Mouse (Mus musculus) intestine, embryonic 14.5 days (tissue): ENCODE results near the gene Rgs7bp. TPM values are rescaled to one million over a fixed set of nuclear protein-coding genes. Genes with fewer than 3 reads are reported as not detected.

Experiments used
- ATAC-seq: fragments of 200-750 bp; cut with Nextera tagmentation; replicated peaks from 2 replicates; pipeline ENCODE4 v1.8.0; 2017; ENCODE audit warnings: low read depth, moderate number of reproducible peaks, moderate TSS enrichment, moderate library complexity; ENCODE audit not compliant: low FRiP score, low TSS enrichment
- DNase-seq: peaks from one replicate; pipeline ENCODE4 v3.0.0-alpha.2; 2018; ENCODE audit warnings: low spot score
- H3K27ac ChIP-seq: fragments of 300-500 bp; sonication (generic); 2 replicates; pipeline ENCODE4 v1.5.1; 2014; ENCODE audit warnings: low read depth, mild to moderate bottlenecking, control low read depth
- H3K27me3 ChIP-seq: fragments of 300-500 bp; sonication (generic); replicated peaks from 2 replicates; pipeline ENCODE4 v1.6.1; 2014; ENCODE audit warnings: low read length, control low read depth; ENCODE audit not compliant: control insufficient read depth, insufficient read depth
- H3K36me3 ChIP-seq: fragments of 300-500 bp; sonication (generic); 2 replicates; pipeline ENCODE4 v1.6.1; 2014; ENCODE audit warnings: low read length, control low read depth; ENCODE audit not compliant: control insufficient read depth, insufficient read depth
- H3K4me1 ChIP-seq: fragments of 300-500 bp; sonication (generic); replicated peaks from 2 replicates; pipeline ENCODE4 v1.6.1; 2014; ENCODE audit warnings: low read length, control low read depth, mixed read lengths; ENCODE audit not compliant: control insufficient read depth, insufficient read depth
- H3K4me2 ChIP-seq: fragments of 300-500 bp; sonication (generic); 2 replicates; pipeline ENCODE4 v1.6.1; 2014; ENCODE audit warnings: low read length
- H3K4me3 ChIP-seq: fragments of 300-500 bp; sonication (generic); 2 replicates; pipeline ENCODE4 v1.5.1; 2014; ENCODE audit warnings: low read depth, low read length, control low read depth, mixed read lengths
- H3K9ac ChIP-seq: fragments of 300-500 bp; sonication (generic); 2 replicates; pipeline ENCODE4 v1.6.1; 2014; ENCODE audit warnings: mild to moderate bottlenecking, low read length
- H3K9me3 ChIP-seq: fragments of 300-500 bp; sonication (generic); 2 replicates; pipeline ENCODE4 v1.6.1; 2016; ENCODE audit warnings: low read length, control low read depth; ENCODE audit not compliant: control insufficient read depth
- WGBS: fragments of 180-500 bp; shearing (Covaris S2); extraction: QIAGEN DNeasy Blood & Tissue Kit; methylation state at CpG from one replicate; pipeline ENCODE4 v1.1.7; 2014; 5-methylcytosine and 5-hydroxymethylcytosine counted together
- polyA plus RNA-seq: library from polyadenylated mRNA; unstranded; fragments of >200 nt; fragmentation: Nextera tagmentation; extraction: Ambion mirVana; gene quantifications from 2 replicates; pipeline ENCODE4 v1.2.1, GENCODE M21; 2014

Rgs7bp gene
- polyA plus RNA-seq, 1 experiment from 2014 or later = 2.7 TPM

DNA sequence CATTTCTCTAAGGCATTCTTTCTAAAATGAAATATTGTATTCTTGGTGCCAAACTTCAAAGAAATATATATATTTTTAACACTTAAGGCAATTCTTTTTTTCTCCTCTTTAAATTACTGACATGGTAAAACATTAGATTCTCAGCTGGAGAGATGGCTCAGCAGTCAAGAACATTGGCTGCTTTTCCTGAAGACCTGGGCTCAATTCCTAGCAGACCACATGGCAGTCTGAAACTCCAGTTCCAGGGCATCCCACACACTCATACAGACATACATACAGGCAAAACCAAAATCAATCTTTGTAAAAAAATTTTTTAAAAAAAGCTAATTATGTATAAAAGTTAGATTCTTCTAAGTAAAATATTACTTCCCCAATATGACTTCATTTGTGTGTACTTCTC, 22.8 kb downstream of the Rgs7bp start:
- no peaks in the 10 kb centered on the region for H3K27me3 ChIP-seq
- H3K4me2 ChIP-seq = no peak overlapping the region
- H3K4me1 ChIP-seq = no peaks in the 10 kb centered on the region
- H3K36me3 ChIP-seq = no peaks in the 10 kb centered on the region
- ATAC-seq = no peak
- H3K9ac ChIP-seq = no peak overlapping the region
- H3K27ac ChIP-seq = no peak overlapping the region
- no peak overlapping the region for H3K4me3 ChIP-seq
- DNase-seq = no peak
- H3K9me3 ChIP-seq = no peaks in the 10 kb centered on the region

DNA sequence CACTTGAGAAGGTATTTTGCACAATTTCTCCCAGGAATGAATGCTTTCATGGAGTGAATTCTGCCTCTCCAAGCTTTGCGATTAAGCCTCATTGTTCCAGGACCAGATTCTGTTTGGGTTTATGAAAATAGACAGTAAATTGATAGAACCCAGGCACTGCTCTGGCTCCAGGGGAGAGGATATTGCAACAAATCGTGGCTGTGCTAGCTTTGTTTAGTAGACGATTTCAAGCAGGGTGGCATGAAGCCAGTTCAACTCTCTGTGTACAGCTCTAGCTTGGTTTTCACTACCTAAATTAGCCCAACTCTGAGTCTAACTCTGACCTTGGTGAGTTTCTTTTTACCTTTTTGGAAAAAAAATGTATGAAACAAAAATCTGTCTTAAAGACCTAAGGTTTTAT, 26.5 kb downstream of the Rgs7bp start:
- 31% methylated on average over 3 of the region's 3 CpGs for WGBS
- Histone ChIP-seq H3K4me3 (no peak overlapping the region), H3K9ac (no peak overlapping the region), H3K4me2 (no peak overlapping the region), H3K27me3 (no peaks in the 10 kb centered on the region), H3K36me3 (no peaks in the 10 kb centered on the region), H3K9me3 (no peaks in the 10 kb centered on the region), H3K27ac (no peak overlapping the region), H3K4me1 (no peaks in the 10 kb centered on the region)
- DNase-seq (no peak), ATAC-seq (0 out of 2 replicates have a peak, but pooled peaks have one; percentile 27)

DNA sequence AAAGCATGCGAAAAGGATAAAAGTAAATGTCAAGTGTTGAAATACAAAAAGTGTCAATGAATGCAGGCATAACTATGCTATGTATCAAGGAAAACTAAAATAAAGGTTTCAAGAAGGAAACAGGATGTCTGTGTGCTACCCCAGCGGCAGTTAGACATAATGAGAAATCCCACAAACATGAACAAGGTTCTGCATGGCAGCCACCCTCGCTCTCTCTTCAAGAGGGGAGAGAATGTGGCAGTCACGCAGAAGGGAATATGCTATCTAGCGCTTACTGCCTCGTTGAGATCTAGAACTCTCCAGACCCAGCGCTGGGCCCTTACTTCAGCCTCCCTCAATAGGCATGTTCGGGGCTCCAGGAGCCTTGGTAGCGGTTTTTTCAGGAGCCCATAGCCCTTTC, 38.2 kb downstream of the Rgs7bp start:
- Histone ChIP-seq H3K27me3 (no peaks in the 10 kb centered on the region), H3K4me2 (no peak overlapping the region), H3K9me3 (no peaks in the 10 kb centered on the region), H3K4me1 (no peaks in the 10 kb centered on the region), H3K4me3 (no peak overlapping the region), H3K27ac (no peak overlapping the region), H3K36me3 (no peaks in the 10 kb centered on the region), H3K9ac (no peak overlapping the region)
- WGBS = 81% methylated on average over 9 of the region's 9 CpGs
- DNase-seq = no peak
- ATAC-seq = no peak

DNA sequence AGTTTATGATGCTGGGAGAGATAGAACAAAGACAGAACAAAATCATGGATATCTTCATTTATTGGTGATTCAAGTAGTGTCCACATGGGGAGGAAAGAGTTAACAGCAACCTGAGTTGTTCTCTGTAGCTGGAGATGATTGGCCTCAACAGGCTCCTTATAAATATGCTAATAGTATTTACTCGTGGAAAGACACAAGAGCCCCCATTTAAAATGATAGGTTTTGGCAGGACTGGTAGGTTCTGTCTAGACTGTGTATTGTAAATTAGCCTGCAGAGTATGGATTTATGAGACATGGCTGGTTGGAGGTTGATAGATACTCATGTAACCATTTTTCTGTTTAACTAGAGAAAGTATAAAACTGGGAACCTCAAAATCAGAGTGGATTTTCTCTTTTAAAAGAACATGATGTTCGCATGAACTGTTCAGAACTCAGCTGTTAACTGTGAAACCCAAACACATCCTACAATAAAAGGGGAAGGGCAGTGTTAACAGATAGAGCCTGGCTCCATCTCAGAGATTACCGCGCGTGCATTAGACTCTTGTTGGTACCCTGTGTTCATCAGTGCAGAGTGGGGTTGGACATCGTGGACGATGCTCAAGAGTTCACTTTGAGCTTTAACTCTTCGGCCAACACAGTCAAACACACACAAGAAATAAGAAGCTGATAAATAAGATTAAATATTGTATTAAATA, 38.9 kb downstream of the Rgs7bp start:
- Histone ChIP-seq H3K4me2 (no peak overlapping the region), H3K27ac (no peak overlapping the region), H3K4me1 (no peaks in the 10 kb centered on the region), H3K27me3 (no peaks in the 10 kb centered on the region), H3K36me3 (no peaks in the 10 kb centered on the region), H3K9ac (no peak overlapping the region), H3K9me3 (no peaks in the 10 kb centered on the region), H3K4me3 (no peak overlapping the region)
- WGBS = 73% methylated on average over 8 of the region's 8 CpGs
- DNase-seq (no peak), ATAC-seq (no peak)

DNA sequence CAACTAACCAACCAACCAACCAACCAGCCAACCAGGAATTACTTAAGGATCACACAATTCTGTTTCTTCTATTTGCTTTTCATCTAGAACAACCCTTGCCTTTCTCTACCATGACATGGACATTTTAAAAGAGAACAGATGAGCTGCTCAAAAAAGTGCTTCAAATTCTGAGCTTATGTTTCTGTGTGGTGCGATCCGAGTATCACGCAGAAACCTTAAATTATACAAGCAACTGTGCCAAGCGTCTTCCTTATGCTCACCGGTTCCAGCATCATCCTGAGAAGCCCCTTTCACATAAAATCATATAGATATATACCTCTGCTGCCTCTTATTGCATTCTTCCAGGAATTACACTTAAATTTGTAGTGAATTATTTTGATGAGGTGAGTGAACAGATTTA, 43.4 kb downstream of the Rgs7bp start:
- no peak overlapping the region for H3K4me2 ChIP-seq
- H3K9ac ChIP-seq = no peak overlapping the region
- no peak overlapping the region for H3K27ac ChIP-seq
- DNase-seq (no peak), ATAC-seq (no peak)
- H3K4me3 ChIP-seq = no peak overlapping the region
- WGBS = 89% methylated on average over 5 of the region's 5 CpGs
- no peaks in the 10 kb centered on the region for H3K9me3 ChIP-seq
- H3K36me3 ChIP-seq = no peaks in the 10 kb centered on the region
- H3K4me1 ChIP-seq = no peaks in the 10 kb centered on the region
- H3K27me3 ChIP-seq = no peaks in the 10 kb centered on the region

DNA sequence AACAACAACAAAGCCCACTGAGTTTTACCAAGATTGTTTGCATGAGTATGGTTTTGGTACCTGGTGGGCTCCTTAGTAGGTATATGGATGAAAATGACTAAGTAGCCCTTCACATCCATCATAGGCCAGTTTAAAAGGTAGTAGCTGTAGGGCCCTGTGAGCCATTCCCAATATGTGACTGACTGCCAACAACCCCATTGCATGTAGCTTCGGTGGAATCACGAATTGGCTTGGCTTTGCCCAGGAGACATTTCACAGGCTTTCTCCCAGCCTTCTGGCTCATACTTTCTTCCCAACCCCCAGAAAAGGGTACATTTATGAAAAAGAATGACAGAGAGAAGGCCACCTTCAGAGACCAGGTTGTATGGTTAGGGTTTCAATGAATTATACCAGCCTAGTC, 45.8 kb downstream of the Rgs7bp start:
- WGBS = 94% methylated on average over 2 of the region's 2 CpGs
- no peak overlapping the region for H3K4me2 ChIP-seq
- H3K27me3 ChIP-seq = no peaks in the 10 kb centered on the region
- ATAC-seq (no peak), DNase-seq (no peak)
- no peaks in the 10 kb centered on the region for H3K36me3 ChIP-seq
- H3K27ac ChIP-seq = no peak overlapping the region
- no peaks in the 10 kb centered on the region for H3K4me1 ChIP-seq
- H3K4me3 ChIP-seq = no peak overlapping the region
- H3K9me3 ChIP-seq = no peaks in the 10 kb centered on the region
- no peak overlapping the region for H3K9ac ChIP-seq

DNA sequence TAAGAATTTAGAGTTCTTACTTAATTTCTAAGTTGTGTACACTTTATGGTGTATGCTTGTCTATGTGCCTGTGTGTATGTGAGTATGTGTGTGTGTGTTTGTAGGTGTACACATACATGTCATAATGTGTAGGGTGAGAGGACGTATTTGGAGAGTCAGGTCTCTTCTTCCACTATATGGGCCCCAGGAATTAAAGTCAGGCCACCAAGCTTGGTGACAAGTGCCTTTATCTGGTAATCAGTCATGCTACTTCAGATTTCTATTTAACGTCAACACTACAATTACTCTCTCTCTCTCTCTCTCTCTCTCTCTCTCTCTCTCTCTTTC, 51.9 kb downstream of the Rgs7bp start:
- H3K27me3 ChIP-seq = no peaks in the 10 kb centered on the region
- H3K36me3 ChIP-seq = no peaks in the 10 kb centered on the region
- no peak overlapping the region for H3K4me3 ChIP-seq
- no peak overlapping the region for H3K9ac ChIP-seq
- WGBS = 63% methylated on average over 2 of the region's 2 CpGs
- H3K9me3 ChIP-seq = no peaks in the 10 kb centered on the region
- DNase-seq = no peak
- ATAC-seq = no peak
- H3K4me1 ChIP-seq = no peaks in the 10 kb centered on the region
- no peak overlapping the region for H3K4me2 ChIP-seq
- no peak overlapping the region for H3K27ac ChIP-seq

DNA sequence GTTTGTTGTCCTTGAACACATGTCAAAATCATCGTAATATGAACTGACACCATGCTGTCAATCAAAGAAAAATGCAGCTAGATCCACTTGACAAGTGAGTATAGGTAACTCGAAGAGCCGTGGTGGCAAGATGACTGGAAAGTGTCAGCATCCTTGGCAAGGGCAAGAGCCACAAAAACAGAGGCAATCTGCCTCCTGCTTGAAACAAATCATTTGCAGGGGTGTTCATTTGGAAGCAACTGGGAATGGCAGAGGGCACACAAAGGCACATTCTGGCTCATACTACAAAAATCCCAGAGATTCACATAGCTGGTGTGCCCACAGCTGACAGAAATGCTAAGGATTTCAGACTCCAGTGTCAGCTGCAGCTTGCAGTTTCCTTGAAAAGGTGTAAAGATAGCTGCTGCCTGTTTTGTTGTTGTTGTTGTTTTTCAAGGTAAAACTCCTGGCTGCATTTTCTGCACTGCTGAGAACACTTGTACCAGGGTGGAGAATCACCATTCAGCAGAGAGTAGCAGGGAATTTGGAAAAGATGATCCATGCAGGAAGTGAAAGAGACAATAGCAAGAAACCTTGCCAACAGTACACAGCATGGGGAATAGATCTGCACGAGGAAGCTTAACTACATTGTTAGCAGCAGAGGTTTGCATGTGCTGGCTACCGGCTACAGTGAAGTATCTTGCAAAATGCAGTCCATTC, 52.4 kb downstream of the Rgs7bp start:
- Histone ChIP-seq H3K9me3 (no peaks in the 10 kb centered on the region), H3K4me1 (no peaks in the 10 kb centered on the region), H3K4me2 (no peak overlapping the region), H3K4me3 (no peak overlapping the region), H3K27me3 (no peaks in the 10 kb centered on the region), H3K27ac (no peak overlapping the region), H3K9ac (no peak overlapping the region), H3K36me3 (no peaks in the 10 kb centered on the region)
- ATAC-seq = no peak
- WGBS = 74% methylated on average over 5 of the region's 5 CpGs
- no peak for DNase-seq

DNA sequence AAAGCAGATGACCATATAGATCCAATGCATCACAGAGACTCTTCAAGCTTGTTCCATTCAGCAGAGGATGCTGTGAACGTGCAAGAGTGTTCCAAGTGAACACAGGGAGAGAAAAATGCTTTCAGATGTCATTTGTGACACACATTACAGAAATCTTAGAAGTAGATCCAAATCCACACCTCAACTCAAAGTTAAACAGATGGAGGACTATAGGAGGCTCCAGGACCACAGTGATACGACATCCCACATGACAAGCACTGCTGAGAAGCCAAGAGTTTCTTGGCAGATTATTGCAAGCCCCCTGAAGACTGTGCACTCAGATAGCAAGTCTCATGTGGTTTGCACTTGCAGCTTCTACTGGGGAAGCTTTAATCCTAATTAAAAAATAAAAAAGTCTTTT, 53.0 kb downstream of the Rgs7bp start:
- Histone ChIP-seq H3K4me1 (no peaks in the 10 kb centered on the region), H3K4me2 (no peak overlapping the region), H3K4me3 (no peak overlapping the region), H3K9me3 (no peaks in the 10 kb centered on the region), H3K9ac (no peak overlapping the region), H3K27me3 (no peaks in the 10 kb centered on the region), H3K36me3 (no peaks in the 10 kb centered on the region), H3K27ac (no peak overlapping the region)
- DNase-seq (no peak), ATAC-seq (no peak)
- WGBS = 69% methylated on average over 2 of the region's 2 CpGs
